Mouse (Mus musculus): ENCODE results near the gene Jam3.

Jam3 gene

GRCm38 (mm10) chr9:27109533-27110514, 45.4 kb downstream of the Jam3 start:
- DNase-seq, result no peak

DNA sequence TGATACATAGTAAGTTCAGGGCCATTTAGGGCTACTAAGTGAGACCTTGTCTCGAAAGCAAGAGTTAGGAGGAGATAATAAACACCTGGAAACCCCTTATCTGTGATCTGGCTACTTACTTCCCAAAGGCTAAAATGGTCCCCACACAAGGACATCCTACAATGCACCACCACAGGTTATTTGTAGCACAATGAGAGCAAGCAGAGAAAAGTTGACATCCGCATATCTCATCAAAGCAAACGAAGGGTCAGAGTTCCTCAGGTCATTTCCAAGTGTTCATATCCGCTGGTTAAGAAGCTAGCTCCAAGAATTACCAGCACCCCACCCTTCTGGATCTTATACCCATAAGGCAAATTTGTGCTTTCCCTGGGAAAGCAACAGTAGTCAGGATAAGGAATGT, 46.8 kb downstream of the Jam3 start:
- DNase-seq, result no peak

- peak; percentile 11 for DNase-seq
These were observed 49.1 kb downstream of the Jam3 start for GRCm38 (mm10) chr9:27106081-27106480.

GRCm38 (mm10) chr9:27101466-27101865, 53.8 kb downstream of the Jam3 start:
- no peak for DNase-seq

GRCm38 (mm10) chr9:27099474-27099873, 55.7 kb downstream of the Jam3 start:
- DNase-seq, result no peak

DNA sequence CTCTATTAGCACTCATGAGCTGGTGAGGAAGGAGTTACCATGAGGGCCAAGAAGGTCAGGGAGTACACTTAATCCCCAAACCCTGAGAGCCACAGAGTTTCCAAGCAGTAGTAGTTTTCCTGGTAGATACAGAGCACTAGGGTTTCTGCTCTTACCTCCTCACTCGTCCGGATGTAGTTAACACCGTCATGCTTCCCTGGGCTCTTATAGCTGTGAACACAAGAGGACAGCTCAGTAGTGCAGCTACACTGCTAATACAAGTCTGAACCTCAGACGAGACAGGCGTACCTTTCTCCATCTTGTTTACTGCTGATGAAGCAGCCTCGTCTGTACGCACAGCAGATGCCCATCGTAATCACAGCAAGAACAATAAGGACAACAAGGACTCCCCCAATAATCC, 56.7 kb downstream of the Jam3 start:
- DNase-seq, result no peak

- no peak for DNase-seq
These were observed 57.1 kb downstream of the Jam3 start for GRCm38 (mm10) chr9:27098092-27098491.

DNA sequence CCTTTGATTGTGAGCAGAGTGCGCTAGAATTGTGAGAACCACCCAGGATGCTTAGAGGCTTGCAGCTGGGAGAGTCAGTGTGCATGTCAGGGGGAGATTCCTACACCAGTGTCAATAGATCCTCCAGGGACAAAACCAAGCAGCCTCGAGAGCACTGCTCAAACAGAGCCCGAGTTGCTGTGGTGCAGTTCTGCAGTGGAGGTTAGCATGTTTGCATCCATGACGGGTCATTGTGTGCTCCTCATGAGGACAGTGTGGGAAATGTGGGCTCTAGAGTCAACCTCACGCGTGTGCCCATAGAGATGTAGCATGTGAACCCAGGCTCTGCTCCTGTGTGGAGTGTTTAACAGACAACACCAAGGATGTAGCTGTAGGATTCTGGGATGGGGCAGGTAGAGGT, 62.3 kb downstream of the Jam3 start:
- no peak for DNase-seq

DNA sequence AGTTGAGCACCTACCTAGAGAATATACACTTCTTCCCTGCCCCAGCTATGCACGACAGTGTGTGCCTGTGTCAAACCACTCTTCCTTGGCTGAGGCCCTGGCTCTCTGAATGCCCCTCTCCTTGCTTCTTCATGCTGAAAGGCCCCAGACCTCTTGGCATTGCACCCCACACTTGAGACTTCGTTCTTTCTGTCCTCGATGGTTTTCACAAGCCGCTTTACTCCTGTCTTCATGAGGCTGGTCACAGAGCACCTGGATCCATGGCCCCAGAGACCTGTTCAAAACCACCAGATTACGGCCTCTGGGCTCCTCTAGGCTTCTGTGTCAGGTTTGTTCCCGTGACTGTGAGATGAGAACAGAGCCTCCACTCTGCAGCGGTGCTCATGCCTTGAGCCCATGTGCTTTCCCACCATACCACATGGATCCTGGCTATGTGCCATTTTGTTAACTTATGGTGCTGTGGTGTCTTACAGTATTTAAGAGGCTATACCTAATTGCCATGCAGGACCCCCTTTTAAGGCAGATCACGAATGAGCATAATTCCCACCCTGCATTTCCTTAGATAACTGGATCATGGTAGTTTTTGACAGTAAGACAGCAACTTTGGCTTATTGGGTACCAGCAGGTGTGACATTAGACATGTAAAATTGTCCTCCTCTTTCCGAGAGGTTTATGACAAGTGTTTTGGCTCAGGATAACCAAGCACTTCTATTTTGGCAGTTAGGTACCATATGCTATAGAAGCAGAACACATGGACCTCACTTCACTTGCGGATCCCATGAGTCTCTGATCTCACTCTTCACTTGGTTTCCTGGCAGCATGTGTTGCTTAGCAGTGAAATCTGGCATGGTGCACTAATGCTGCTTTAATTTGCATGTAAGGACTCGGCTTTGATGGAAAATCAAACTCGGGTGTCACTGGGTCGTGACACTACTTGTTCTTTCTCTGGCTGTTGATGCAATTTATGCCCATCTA, 64.1 kb downstream of the Jam3 start:
- no peak for DNase-seq

GRCm38 (mm10) chr9:27090134-27090533, 65.1 kb downstream of the Jam3 start:
- no peak for DNase-seq

DNA sequence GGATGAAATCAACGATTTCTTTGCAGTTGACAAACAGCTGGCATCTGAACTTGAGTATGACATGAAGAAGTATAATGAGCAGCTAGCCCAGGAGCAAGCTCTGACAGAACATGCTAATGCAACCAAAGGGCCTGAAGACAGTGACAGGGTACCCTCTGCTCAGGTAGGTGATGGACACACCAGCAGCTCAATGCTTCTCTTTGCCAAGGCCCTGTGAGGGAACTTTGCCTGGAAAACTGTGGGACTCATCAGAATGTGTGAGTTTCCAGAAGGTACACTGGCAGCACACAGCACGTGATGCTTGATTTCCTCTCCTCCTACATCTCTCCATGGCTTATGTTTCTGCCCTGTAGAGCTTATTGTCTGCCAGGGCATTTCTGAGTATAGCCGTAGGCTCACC, 67.8 kb downstream of the Jam3 start:
- no peak for DNase-seq

DNA sequence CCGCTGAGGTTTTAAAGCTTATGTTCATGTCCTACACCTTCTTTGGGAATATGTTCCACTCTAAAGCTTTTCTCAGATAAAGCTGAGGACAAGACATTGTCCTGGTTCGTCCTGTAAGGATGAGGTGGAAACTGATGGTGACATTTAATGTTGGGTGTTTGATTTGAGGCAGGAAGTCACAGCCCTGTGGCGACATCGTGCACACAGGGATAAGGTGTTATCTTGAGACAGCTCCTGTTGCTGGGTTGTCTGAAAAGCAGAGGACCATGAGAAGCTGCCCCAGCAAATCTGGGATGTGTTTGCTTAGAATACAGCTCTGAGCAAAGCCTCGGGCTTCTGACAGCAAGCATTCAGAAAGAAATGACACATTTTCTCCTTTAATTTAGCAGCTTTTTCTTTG, 69.0 kb downstream of the Jam3 start:
- DNase-seq, result no peak

- no peak for DNase-seq
These were observed 79.4 kb downstream of the Jam3 start for GRCm38 (mm10) chr9:27075812-27076211.

- no peak for DNase-seq
These were observed 80.5 kb downstream of the Jam3 start for GRCm38 (mm10) chr9:27074677-27075076.

GRCm38 (mm10) chr9:27070895-27071294, 84.3 kb downstream of the Jam3 start:
- no peak for DNase-seq

GRCm38 (mm10) chr9:27058341-27058740, 96.9 kb downstream of the Jam3 start:
- no peak for DNase-seq

DNA sequence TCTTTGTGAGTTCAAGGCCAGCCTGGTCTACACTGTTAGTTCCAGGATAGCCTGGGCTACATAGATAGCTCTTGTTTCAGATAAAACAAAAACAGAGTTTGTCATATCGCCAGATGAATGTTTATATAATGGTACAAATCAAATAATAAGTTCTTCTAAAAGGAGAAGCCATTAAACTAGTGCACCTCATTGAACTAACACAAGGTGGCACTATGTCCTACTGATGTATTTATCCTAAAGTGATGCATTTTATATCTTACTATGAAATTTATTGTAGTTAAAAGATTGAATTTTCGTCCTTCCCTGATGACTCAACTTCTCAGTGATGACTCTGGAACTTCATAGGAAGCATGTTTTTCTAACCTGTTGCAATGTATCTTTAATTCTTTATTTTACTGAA, 105.7 kb downstream of the Jam3 start:
- no peak for DNase-seq

Data from thymus, postnatal 25 days (tissue).